Mouse (Mus musculus): ENCODE data around the gene Adamts4. TPM values are rescaled to one million over a fixed set of nuclear protein-coding genes. Genes with fewer than 3 reads are reported as not detected.
"Not testable (repeated sequence)": the region's sequence is repeated elsewhere in the genome, so short reads cannot be mapped to it uniquely, and the experiment has no call there.

Gene Adamts4
- total RNA-seq, 2 experiments from 2014 or later, result 4.2 to 5.3 TPM

- DNase-seq, result no peak
- intact Hi-C loops (cut with DNase I), result loop anchor here (2.0 kb wide), 1 partner anchor 27 kb away; no protein-coding TSS in a partner anchor
Observed at GRCm38 (mm10) chr1:171229750-171230149, 20.5 kb upstream of the Adamts4 start.

DNA sequence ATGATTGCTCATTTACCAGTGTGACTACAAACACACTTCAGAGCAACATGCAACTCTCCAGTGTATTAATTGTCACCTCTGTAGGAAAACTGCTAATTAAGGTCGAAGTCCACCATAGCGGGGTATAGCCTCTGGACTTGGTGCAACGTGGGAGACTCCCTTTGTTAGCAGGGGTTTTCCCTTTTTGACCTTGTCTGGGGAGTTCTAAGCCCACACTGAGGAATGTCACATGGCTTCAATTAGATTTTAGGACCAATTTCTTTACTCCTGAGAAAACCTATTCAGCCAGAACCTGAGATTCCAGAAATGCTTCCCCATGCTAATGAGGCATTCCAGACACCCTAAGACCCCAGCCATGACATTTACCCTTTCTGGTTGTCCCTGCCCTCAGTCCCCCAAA is 20.0 kb upstream of the Adamts4 start:
- intact Hi-C loops (cut with DNase I), result no loop called here

GRCm38 (mm10) chr1:171231844-171232243 is 18.4 kb upstream of the Adamts4 start:
- DNase-seq, result no peak
- intact Hi-C loops (cut with DNase I), result no loop called here

More for the DNA sequence above, 20.0 kb upstream of the Adamts4 start:
- no peak for DNase-seq

DNA sequence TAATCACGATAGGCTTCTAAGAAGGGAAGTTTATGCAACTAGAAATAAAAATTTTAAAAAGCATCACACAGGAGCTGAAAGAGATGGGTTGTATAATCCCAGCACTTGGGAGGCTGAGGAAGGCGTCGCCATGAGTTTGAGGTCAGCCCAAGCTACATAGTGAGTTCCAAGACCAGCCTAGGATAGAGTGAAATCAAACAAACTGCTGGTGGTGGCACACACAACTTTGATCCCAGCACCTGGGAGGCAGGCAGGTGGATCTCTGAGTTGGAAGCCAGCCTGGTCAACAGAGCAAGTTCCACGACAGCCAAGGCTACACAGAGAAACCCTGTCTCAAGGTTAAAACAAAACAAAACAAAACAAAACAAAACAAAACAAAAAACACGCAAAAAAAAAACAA is 17.9 kb upstream of the Adamts4 start:
- intact Hi-C loops (cut with DNase I), result no loop called here
- DNase-seq, result no peak

DNA sequence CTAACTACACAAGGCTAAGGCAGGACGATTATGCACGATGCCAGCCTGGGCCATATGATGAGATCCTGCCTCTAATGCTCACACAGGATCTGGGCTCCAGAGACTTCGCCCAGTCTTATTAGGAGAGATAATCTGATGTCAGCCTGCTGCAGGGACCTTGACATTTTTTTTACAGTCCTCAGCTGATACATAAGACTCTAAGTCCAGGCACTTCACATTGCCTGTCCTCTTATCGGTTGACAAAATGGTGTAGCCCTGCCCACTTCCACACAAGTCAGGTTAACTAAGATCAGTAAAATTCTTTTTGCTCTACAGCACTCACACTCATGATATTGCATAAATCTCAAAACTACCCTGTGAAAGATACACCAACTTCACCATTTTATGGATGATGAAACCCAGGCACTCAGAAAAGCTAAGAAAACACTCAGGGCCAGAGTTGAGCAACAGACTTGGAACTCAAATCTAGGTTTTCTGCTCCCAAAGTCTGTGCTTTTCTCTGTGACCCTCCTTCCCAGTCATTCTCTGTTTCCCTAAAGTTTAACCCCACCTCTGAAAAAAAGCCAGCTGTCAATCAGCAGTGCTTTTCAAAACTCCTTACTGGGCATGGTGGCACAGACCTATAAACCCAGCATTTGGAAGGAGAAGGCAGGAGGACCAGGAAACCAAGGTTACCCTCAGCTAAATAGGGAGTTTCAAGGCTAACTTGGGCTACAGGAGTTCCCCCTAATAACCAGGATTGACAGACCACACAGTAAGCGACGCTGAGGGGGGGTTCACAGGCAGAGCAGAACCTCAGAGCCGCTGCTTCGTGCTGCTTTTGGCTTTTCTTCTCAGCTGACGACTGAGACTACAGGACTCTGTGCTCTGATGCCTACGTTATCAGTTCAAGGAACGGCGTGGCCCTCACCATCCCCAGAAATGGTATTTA is 17.2 kb upstream of the Adamts4 start:
- intact Hi-C loops (cut with DNase I), result no loop called here
- DNase-seq, result no peak

GRCm38 (mm10) chr1:171234126-171234525 is 16.1 kb upstream of the Adamts4 start, which contains the start of gene Fcer1g:
Gene Fcer1g (minus strand): TSS chr1:171234365.
- intact Hi-C loops (cut with DNase I), result no loop called here
- DNase-seq, result no peak

- no peak for DNase-seq
- intact Hi-C loops (cut with DNase I), result no loop called here
Observed at GRCm38 (mm10) chr1:171234538-171234937, 15.7 kb upstream of the Adamts4 start.

DNA sequence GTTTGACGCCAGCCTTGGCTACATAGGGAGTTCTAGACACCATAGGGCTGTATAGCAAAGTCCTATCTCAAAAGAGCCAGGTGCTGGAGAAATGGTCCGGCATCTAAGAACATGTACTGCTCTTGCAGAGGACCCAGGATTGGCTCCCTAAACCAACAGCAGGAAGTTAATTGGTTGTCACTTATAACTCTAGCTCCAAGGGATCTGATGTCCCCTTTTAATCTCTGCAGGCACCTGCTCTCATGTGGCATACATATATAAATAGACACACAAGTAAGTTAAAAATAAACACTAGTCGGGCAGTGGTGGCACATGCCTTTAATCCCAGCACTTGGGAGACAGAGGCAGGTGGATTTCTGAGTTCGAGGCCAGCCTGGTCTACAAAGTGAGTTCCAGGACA is 14.4 kb upstream of the Adamts4 start:
- intact Hi-C loops (cut with DNase I), result no loop called here
- DNase-seq, result no peak

- intact Hi-C loops (cut with DNase I), result no loop called here
Observed at GRCm38 (mm10) chr1:171237438-171237837, 12.8 kb upstream of the Adamts4 start.

GRCm38 (mm10) chr1:171238463-171238862 is 11.8 kb upstream of the Adamts4 start:
- intact Hi-C loops (cut with DNase I), result no loop called here
- peak; percentile 48 for DNase-seq

More at GRCm38 (mm10) chr1:171237438-171237837, 12.8 kb upstream of the Adamts4 start:
- DNase-seq, result no peak

- intact Hi-C loops (cut with DNase I), result no loop called here
Observed at GRCm38 (mm10) chr1:171239992-171240744, 10.1 kb upstream of the Adamts4 start.

GRCm38 (mm10) chr1:171240911-171241310 is 9.3 kb upstream of the Adamts4 start:
- DNase-seq, result no peak
- intact Hi-C loops (cut with DNase I), result no loop called here

More at GRCm38 (mm10) chr1:171239992-171240744, 10.1 kb upstream of the Adamts4 start:
- DNase-seq, result no peak

- intact Hi-C loops (cut with DNase I); DNase-seq: not testable (repeated sequence)
Observed at GRCm38 (mm10) chr1:171241952-171242351, 8.3 kb upstream of the Adamts4 start.

DNA sequence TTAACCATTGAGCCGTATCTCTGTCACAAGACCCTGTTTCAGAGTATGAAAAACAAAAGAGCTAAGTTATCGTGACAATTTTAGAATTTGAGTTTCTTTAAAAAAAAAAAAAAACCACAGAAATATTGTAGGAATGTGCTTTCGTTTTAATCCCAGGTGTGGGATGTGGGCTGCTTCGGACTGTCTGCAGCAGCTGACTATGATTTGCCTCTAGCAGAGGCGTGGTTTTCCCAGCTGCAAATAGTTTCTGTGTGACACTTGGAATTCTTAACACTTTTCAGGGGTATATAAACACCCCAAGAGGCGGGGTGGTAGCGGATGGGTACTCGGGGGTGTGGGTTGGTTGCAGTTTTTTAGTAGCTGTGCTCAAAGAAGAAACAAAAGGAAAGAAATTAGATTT is 4.9 kb upstream of the Adamts4 start:
- DNase-seq, result no peak
- intact Hi-C loops (cut with DNase I), result no loop called here

DNA sequence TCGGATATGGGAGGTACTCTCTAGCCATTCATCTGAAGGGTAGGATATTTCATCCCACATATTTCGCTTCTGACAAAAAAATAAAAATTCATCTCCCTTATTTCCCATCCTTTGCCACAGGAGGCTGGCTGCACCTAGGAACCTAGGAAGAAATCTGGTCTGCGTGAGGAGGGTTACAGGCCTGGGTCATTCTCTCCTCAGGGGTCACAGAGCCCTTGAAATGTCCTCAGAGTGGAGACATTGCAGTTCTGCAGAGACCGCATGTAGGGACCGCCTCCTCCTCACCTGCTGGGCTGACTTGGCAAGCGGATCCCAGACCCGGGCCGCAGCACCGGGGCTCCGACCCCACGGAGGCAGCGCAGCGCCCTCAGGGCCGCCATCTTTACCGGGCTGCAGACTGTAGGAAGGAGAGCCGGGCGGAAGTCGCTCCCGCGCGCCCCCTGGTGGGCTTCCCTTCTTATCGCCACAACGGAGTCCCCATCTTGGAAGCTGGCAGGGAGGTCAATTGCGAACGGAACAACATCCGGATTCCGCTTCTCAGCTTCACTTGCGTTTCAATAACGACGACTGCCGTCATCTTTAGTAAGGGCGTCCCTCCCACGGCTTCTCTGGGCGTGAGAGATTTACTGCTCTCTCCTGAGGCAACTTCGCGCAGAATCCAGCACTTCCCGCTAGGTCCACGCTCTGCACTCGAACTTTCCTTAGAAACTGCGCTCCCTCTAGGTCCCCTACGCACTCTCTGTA is 3.3 kb upstream of the Adamts4 start:
- peak; percentile 98 for DNase-seq
- intact Hi-C loops (cut with DNase I), result no loop called here

GRCm38 (mm10) chr1:171247453-171247841 is 2.8 kb upstream of the Adamts4 start:
- intact Hi-C loops (cut with DNase I), result no loop called here

GRCm38 (mm10) chr1:171247916-171248315 is 2.3 kb upstream of the Adamts4 start:
- intact Hi-C loops (cut with DNase I), result no loop called here
- no peak for DNase-seq

More at GRCm38 (mm10) chr1:171247453-171247841, 2.8 kb upstream of the Adamts4 start:
- DNase-seq, result no peak

DNA sequence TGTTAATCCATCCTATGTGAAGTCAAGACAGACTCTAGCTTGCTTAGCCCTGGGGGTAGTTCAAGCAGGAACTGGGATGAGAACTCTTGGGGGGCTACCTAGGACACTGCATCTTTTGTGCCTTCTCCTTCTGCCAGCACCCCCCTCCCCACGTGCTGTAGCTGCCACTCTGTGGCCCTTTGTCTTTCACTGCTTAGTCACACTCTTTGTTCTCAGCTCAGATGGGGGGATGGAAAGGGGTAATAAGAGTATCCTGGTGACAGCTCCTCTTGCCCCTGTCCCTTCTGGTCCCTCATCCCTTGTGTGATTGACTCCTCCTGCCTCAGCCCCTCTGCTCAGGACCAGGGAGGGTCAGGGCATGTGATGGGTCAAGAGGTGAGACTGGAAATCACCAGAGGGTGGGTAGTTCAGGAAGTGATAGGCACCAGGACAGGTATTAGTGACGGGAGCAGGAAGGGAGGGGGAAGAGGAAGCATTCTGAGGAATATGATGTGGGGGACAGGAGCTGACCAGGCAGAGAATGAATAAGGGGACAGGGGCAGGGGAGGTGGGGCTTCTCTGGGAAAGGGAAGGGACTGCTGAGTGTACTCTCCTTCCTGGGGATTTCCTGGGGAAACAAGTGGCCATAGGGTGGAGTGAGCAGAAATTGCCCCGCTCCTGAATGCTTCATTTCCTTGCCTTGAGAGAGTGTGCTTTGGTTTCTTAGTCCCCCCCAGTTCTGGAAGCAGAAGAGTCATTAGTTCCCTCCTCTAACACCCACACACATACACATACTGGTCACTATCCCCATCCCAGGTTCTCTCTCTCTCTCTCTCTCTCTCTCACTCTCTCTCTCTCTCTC is 1.6 kb upstream of the Adamts4 start:
- intact Hi-C loops (cut with DNase I), result no loop called here
- DNase-seq, result no peak

DNA sequence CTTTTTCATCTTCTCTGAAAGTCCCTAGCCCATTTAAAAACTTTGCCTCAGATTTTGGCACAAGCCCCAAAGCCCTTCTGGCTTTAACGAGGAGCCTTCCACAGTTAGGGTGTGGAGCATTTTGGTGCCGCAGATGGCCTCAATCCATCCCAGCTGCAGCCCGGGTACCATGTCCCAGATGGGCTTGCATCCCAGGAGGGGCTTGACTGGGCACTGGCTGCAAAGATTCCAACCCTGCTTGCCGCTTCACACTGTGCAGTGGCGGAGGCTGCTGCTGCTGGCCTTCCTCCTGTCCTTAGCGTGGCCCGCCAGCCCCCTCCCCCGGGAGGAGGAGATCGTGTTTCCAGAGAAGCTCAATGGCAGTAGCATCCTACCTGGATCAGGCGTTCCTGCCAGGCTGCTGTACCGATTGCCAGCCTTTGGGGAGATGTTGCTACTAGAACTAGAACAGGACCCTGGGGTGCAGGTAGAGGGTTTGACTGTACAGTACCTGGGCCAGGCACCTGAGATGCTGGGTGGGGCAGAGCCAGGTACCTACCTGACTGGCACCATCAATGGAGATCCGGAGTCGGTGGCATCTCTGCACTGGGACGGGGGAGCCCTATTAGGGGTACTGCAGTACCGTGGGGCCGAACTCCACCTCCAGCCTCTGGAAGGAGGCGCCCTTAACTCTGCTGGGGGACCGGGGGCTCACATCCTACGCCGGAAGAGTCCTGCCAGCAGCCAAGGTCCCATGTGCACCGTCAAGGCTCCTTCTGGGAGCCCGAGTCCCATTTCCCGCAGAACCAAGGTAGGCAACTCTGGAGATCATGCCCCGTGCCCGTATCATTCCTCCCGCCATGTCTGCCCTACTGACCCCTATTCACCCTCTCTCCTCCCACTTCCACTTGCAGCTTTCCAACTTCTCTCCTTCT is 716 bp downstream of the Adamts4 start, which contains the start of gene Ndufs2:
Gene Ndufs2, minus strand, starts transcription at position 709 of the 914 bp plus-strand sequence.
- intact Hi-C loops (cut with DNase I), result no loop called here
- peak; percentile 79 for DNase-seq
